Mouse (Mus musculus) kidney, postnatal 4 days (tissue): ENCODE data around the gene Sdccag8.

Source experiments
- DNase-seq, 2 experiments: peaks; one replicate each; pipeline ENCODE4 v3.0.0; 2021; ENCODE audit warnings: mixed read lengths in 2 of 2

Gene Sdccag8

DNA sequence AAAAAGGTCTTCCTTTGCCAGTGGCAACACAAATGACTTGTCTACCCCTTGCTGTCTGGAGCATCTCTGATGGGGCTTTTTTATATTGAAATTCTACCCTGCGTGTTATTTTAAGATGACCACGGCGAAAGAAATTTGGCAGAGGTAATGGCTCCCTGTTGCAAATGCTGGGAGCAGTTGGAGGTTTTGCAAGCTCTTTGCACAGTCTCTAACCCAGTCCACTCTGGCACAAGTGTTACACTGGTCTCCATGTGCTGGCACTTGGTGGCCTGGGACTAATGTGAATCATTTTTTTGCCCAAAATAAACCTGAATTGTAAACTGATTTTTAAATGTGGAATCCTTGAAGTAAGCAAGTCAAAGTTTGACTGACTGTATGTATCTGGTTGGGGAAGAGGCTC lies 199.3 kb downstream of the Sdccag8 start:
- DNase-seq: no peak

DNA sequence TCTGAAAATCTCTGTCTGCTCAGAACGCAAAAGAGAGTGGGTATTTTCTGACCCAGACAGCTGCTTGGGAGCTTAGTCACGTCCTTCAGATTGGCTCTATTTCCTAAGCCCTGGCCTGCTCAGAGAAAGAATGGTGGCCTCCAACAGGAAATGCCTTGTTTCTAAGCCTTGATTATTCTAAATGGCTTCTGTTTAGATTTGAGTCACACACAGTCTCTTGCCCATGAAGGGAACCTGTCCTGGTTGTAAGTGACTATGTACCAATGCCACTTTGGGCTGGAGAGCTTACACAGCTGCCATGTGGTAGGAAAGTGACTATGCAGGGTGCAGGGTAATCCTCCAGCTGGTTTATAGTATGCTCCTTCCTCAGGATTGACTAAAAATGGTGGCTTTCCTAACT lies 199.9 kb downstream of the Sdccag8 start:
- no peak for DNase-seq

GRCm38 (mm10) chr1:177014921-177015439 lies 200.5 kb downstream of the Sdccag8 start:
- no peak for DNase-seq

DNA sequence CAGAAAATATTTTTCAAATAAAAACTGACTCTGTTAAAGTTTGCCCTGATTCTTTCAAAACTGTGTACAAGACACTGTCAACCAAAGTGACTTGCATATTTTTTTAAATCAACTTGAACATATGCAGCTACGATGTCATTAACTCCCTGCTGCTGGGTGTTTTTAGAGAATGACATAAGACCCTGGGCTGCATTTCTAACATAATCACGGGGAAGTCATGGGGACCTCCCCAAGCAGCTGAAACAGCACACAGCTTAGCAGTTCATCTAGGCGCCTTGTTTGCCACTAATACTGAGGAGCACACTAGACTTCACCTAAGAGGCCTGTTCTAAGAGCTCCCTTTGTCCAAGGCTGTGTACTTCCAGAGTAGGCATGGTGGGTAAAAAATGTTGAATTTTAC lies 201.5 kb downstream of the Sdccag8 start:
- DNase-seq: no peak

DNA sequence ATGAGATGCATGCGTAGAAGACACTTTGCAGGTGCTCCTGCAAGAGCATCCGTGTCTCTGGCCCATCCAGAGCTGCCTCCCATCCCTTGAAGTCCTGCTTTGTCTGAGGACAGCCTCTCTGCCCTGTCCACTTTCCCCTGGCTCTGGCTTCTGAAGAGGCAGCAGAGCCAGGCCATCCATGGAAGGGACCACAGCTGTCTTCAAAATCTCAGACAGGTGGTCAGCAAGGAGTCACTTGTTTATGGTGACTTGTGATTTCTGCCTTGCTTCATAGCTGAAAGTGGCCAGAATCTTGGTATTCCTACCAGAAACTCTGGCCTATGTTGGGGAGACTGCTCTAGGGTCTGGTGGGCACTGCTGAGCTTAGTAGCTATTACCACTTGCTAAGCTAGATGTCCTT lies 202.3 kb downstream of the Sdccag8 start:
- no peak for DNase-seq

- DNase-seq: no peak
These were observed 204.3 kb downstream of the Sdccag8 start for GRCm38 (mm10) chr1:177018750-177019149.

DNA sequence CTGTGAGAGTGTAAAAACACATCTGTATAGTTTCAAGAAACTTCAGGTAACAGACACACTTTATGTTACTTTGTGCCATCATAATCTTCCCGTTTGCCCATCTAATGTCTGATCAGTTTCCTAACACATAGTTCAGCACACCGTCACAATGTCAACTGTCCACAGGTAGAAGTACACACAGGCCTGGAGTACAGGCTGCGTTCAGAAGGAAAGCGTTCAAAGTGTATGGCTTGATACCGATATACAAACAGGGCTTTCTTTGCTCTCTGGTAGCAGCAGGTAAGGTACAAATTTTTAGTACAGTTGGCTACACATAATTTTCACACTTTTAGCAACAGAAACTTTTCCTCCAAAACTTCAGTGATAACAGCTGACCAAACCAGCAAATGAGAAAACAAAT lies 205.2 kb downstream of the Sdccag8 start:
- DNase-seq: no peak

DNA sequence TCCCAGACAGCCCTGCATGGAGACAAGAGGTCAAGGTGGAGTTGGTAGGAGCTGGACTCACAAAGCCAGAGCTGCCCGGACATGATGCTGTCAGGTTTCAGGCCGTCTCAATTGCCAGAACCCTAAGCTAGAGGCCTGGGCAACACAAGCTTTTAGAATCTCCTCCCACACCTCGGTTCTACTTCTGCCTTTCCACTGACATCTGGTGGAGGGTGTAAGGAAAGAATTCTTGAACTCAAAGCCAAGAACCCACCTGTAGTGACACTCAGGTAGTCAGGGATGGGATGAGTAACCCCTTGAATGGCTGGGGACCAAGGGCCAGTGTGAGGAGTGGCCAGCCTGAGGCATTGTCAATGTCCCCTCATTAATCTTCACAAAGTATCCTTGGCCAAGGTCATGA lies 208.3 kb downstream of the Sdccag8 start:
- no peak for DNase-seq

DNA sequence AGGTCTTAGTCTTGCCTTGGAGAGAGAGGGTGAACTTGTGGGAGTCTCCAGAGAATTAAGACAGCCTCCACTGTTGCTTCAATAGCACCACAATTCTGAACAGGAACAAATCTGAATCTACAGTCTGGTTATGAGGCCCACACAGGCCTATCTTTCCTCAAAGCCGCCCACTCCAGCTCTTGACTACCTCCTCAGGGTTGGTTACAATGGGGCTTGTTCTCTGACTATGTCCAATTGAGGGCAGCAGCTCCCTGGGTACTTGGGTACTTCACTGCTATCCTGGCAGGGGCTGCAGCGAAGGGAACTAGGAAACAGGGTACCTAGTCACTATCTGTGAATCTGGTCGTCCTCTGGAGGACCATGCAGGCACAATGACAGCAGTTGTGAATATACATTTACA lies 213.2 kb downstream of the Sdccag8 start:
- DNase-seq: no peak

DNA sequence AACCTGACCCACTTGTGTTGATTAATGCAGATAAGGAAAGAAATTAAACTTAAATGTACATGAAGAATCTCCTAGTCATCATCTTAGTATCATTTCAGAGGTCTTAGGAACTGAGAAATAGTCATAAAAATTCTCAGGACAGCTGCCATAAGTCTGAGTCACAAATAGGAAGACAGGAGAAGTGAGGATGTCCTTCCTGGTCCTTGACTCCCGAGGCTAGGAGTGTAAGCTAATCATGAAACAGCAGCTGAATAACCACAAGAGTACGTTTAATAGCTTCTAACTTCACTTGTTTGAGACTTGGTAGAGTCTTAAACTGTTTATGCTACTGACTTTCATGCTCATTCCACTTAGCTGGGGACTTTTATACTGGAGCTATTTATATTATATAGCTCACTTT lies 214.6 kb downstream of the Sdccag8 start:
- DNase-seq: no peak

DNA sequence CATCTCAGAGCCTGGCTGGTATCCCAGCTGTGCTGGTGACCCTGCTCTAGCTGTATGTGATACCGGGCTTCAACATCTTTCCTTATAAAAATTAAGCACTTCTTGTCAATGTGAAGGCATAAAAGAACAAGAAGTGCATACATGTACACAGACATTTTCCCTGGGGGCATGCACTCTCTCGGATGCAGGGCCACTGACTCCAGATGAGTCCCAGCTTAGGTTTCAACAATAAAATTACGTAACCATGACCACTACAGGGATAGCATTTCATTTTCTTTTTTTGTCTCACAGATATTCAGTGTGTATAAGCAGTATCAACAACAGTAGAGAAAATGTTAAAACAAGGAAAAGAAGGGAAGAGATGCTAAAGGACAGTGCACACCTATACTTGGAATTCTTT lies 216.2 kb downstream of the Sdccag8 start:
- no peak for DNase-seq

DNA sequence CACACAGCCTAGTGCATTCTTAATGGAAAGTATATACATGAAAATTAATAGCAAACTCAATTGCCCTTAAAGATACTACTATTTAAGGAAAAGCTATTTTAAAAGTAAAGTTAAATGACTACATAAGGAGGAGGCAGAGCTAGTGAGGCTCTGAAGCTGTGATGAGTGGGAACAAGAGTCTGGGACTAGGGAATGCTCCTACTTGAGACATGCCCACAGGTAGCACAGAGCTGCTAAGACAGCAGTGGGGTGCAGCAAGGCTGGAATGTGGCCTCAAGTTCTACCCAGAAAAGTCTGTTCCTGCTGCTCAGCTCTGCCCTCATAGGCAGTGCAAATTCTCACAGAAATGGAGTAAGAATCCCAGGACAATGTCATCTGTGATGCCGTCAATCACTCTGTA lies 216.7 kb downstream of the Sdccag8 start:
- no peak for DNase-seq

- DNase-seq: no peak
These were observed 217.8 kb downstream of the Sdccag8 start for GRCm38 (mm10) chr1:177032233-177032632.

GRCm38 (mm10) chr1:177035460-177035859 lies 221.0 kb downstream of the Sdccag8 start:
- no peak for DNase-seq

GRCm38 (mm10) chr1:177038383-177038782 lies 223.9 kb downstream of the Sdccag8 start:
- DNase-seq: no peak

- DNase-seq: no peak
These were observed 224.7 kb downstream of the Sdccag8 start for GRCm38 (mm10) chr1:177039093-177039674.

GRCm38 (mm10) chr1:177040058-177040457 lies 225.6 kb downstream of the Sdccag8 start:
- no peak for DNase-seq

- peak; percentile 47 to 67 for DNase-seq
These were observed 231.4 kb downstream of the Sdccag8 start for GRCm38 (mm10) chr1:177045885-177046284.

DNA sequence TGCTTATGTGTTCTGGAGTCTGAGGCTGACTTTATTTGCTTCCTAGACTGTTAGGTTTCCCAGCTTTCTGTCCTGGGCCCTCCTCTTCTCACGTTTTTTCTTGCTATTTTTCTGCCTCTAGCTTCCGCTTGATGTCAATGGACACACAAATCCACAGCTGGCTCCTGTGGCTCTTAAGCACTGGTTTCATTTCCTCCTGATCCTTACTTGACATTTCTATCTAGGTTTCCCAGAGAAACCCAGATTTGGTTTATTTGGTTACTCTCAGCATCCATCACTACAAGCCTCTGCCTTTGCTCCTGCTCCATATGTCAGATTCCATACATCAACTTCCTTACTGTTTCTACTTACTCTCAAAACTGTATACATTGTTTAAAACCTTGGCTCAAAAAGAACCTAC lies 232.5 kb downstream of the Sdccag8 start:
- DNase-seq: no peak

DNA sequence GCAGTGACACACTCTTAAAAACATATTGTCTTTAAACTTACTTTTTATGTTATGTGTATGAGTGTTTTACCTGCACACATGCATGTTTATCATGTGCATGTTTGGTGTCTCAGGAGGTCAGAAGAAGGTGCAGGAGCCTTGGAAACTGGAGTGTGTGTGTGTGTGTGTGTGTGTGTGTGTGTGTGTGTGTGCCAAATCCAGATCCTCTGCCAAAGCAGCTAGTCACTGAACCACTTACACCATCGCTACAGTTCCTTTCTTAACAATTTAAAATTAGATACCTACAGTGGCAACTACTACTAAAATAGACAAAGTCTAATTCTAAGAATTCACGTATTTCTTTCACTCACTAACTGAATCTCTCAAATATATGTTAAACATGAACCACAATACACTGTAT lies 234.3 kb downstream of the Sdccag8 start:
- no peak for DNase-seq

DNA sequence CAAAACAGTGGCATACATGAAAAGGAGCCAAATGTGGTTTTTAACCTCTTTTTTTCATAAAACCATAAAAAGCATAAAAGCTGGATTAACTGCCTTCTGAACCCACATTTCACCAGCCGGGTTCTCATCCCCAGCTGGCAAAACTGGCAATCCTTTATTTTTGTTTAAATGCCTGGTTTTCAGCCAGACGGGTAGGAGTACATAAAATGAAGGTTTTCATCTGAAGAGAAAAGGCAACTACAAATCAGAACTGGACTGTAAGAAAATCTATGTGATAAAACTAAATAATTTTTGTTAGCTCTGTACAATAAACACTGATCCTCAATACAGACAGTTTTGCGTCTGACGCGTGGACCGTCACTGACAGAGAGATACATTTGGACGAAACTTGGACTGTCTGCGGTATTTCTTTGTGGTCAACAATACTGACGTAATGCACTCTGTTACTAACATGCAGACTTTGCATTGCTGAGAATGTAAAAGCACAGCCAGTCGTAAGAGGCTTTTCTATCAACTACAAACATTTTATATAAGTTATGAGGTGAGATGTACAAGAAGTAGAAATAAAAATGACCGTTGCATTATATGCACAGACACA lies 237.0 kb downstream of the Sdccag8 start:
- DNase-seq: no peak

- no peak for DNase-seq
These were observed 240.4 kb downstream of the Sdccag8 start for GRCm38 (mm10) chr1:177054891-177055290.

DNA sequence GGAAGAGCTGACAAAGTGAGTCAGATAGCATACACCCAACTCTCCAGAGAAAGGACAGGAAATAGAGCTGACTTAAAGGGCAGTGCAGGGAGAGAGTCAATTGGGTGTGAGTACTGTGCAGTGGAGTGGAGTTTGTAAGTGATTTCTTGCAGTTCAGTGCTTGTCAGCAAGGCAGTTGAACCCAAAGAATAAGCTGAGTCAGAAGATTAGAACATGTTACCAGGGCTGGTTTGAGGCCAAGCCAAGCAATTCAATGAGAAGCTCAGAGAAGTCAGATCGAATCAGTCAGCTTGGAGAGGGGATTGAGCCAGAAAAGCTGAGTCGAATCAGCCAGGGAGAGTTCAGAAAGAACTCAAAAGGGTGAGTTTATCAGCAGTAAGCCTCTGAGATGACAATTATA lies 247.3 kb downstream of the Sdccag8 start:
- no peak for DNase-seq

DNA sequence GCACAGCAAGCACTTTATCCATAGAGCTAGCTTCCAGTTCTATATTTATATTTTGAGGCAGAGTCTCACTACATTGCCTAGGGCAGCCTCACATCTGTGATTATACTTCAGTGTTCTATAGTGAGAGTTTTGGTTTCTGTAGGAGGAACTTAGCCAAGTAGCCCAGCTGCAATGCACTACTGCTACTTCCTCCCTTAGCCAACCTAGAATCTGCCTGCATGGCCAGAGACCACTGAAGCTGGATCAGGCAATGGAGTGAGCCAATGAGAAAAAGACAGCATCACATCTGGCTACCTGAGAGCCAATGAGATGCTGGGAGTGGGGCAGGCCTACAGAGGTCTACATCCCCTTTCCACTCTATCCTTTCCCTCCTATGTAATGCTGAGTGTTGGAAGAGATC lies 251.3 kb downstream of the Sdccag8 start:
- DNase-seq: no peak

- no peak for DNase-seq
These were observed 252.7 kb downstream of the Sdccag8 start for GRCm38 (mm10) chr1:177067123-177067646.
